Mouse (Mus musculus): Measurements from ENCODE around the gene Tmem121.

GRCm38 (mm10) chr12:113184945-113185344 lies 785 bp upstream of the Tmem121 start:
- no peak for TF ChIP-seq CTCF (IDR thresholded peaks at IDR 0.05; ENCODE audit: borderline replicate concordance, extremely low read depth, insufficient read depth, insufficient read length)
- no peak for TF ChIP-seq POLR2A (IDR thresholded peaks at IDR 0.05; ENCODE audit: borderline replicate concordance, extremely low read depth, insufficient read depth, insufficient read length, poor library complexity, severe bottlenecking)
